Mouse (Mus musculus) ES-Bruce4 (cell line): ENCODE data around the gene Spsb4. TPM values are rescaled to one million over a fixed set of nuclear protein-coding genes. Genes with fewer than 3 reads are reported as not detected.

ENCODE experiments used
- H3K27ac ChIP-seq: 2 replicates; pipeline ENCODE4 v1.5.1; 2012; ENCODE audit warnings: low read length, inconsistent platforms; ENCODE audit not compliant: insufficient read depth
- H3K27me3 ChIP-seq: 2 replicates; pipeline ENCODE4 v1.6.1; 2012; ENCODE audit warnings: mild to moderate bottlenecking, low read length, inconsistent platforms; ENCODE audit not compliant: control insufficient read depth, poor library complexity, insufficient read depth, severe bottlenecking
- H3K36me3 ChIP-seq: 2 replicates; pipeline ENCODE4 v1.6.1; 2012; ENCODE audit warnings: inconsistent platforms, mild to moderate bottlenecking, low read length, moderate library complexity; ENCODE audit not compliant: control insufficient read depth, poor library complexity, insufficient read depth, severe bottlenecking
- H3K4me1 ChIP-seq: one replicate; pipeline ENCODE4 v1.8.1; 2011; ENCODE audit warnings: low read length; ENCODE audit not compliant: control insufficient read depth, insufficient read depth
- H3K4me3 ChIP-seq: 2 replicates; pipeline ENCODE4 v1.5.1; 2011; ENCODE audit warnings: low read depth, mild to moderate bottlenecking, low read length
- H3K9ac ChIP-seq: 2 replicates; pipeline ENCODE4 v1.6.1; 2012; ENCODE audit warnings: low read depth, mild to moderate bottlenecking, inconsistent platforms; ENCODE audit not compliant: poor library complexity, severe bottlenecking
- H3K9me3 ChIP-seq: replicated peaks from 2 replicates; pipeline ENCODE4 v1.6.1; 2012; ENCODE audit warnings: mild to moderate bottlenecking, low read length, inconsistent platforms; ENCODE audit not compliant: control insufficient read depth, poor library complexity, insufficient read depth, severe bottlenecking
- CTCF ChIP-seq: IDR thresholded peaks from one replicate; pipeline ENCODE4 v1.8.1; 2011; ENCODE audit warnings: low read depth, low read length
- EP300 ChIP-seq: IDR thresholded peaks from 2 replicates; pipeline ENCODE4 v1.6.1; 2011; ENCODE audit warnings: low read depth, low read length; ENCODE audit not compliant: insufficient read depth
- POLR2A ChIP-seq: IDR thresholded peaks from one replicate; pipeline ENCODE4 v1.8.1; 2011; ENCODE audit warnings: low read length; ENCODE audit not compliant: insufficient read depth
- polyA plus RNA-seq: library from polyadenylated mRNA; stranded (reverse); fragments of >200 nt; gene quantifications from 2 replicates; pipeline ENCODE4 v1.2.4, GENCODE M21; 2011; ENCODE audit warnings: low read depth; ENCODE audit not compliant: missing spikeins, insufficient read depth, insufficient read length

Gene Spsb4
- polyA plus RNA-seq, 1 experiment: 1.9 TPM

DNA sequence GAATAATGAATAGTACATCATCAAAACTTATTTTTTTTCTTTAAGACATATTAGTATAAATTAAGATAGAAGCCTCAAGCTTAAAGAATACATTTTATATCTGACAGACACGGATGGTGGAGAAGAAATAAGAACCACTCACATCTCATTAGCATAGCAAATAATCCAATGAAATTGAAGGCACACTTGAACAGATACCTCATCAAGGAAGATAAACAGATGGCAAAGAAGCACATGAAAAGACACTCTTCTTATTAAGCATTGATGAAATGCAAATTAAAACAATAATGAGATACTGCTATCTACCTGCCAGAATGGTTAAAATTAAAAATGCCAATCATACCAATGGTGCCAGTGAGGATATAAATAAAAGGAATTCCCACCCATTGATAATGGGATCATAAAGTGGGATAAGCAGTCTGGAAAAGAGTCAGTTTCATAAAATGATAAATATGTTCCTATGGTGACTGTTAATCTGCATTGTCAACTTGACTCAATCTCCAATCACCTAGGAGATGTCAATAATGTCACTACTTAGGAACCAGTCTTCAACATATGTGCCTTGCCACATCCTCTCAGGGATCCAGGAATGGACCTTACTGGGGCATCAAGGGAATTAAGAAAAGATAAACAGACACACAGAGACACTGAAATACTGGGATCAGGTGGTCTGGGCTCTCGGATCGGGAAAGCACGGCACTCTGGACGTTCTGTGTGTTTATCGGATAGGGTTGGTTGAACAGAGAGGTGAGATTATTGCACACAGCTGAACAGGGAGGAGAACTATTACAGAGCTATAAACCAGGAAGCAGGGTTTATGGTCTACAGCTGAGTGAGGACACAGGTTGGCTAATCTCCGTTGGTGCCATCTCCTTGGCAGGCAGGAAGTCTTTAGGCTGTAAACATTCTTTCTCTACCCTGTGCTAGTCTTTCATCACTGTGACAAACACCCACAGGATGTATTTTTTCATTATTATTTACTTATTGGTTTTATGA, 114.0 kb downstream of the Spsb4 start:
- TF ChIP-seq POLR2A (no peak), CTCF (no peak), EP300 (no peak)
- H3K27me3 ChIP-seq: no peaks in the 10 kb centered on the region
- H3K9me3 ChIP-seq: no peaks in the 10 kb centered on the region
- H3K36me3 ChIP-seq: no peaks in the 10 kb centered on the region
- no peak overlapping the region for H3K27ac ChIP-seq
- no peaks in the 10 kb centered on the region for H3K4me1 ChIP-seq
- no peak overlapping the region for H3K4me3 ChIP-seq
- H3K9ac ChIP-seq: no peak overlapping the region

DNA sequence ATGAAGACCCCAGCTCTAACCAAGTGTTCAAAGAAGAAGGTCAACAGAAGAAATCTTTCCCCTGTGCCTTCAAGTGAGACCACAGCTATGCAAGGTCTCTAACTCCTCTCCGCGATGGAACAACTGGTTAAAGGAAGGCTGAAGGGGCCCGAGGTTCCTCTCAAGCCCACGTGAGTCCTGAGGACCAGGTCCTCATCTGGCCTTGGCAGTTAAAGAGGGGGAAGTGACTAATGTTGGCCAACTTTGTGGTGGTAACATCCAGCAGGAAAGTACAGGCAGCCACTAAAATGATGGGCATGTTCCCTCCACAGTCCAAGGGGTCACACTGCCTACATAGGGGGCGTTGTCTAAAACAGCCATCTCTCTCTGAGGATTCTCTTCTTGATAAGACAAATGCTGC, 118.9 kb downstream of the Spsb4 start:
- H3K4me1 ChIP-seq: no peaks in the 10 kb centered on the region

DNA sequence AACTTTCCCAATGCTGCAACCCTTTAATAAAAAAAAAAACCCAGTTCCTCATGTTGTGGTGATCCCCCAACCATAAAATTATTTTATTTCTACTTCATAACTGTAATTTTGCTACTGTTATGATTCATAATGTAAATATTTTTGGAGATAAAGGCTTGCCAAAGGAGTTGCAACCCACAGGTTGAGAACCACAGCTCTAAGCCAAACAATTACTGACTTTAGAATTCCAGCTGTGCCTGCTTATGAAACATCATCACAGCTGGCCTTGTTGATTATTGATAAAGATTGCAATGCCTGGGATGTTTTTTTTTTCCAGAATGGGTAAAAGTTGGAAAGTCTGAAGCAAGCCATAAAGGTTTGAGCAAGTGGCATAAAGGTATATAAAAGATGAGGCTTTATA, 119.6 kb downstream of the Spsb4 start:
- Histone ChIP-seq H3K27ac (no peak overlapping the region), H3K9ac (no peak overlapping the region), H3K4me3 (no peak overlapping the region), H3K36me3 (no peaks in the 10 kb centered on the region), H3K9me3 (no peaks in the 10 kb centered on the region), H3K4me1 (no peaks in the 10 kb centered on the region), H3K27me3 (no peaks in the 10 kb centered on the region)
- TF ChIP-seq CTCF (no peak), POLR2A (no peak)

More for the DNA sequence above, 118.9 kb downstream of the Spsb4 start:
- H3K4me3 ChIP-seq: no peak overlapping the region
- H3K9me3 ChIP-seq: no peaks in the 10 kb centered on the region
- H3K9ac ChIP-seq: no peak overlapping the region
- H3K36me3 ChIP-seq: no peaks in the 10 kb centered on the region
- H3K27ac ChIP-seq: no peak overlapping the region
- TF ChIP-seq EP300 (no peak), CTCF (no peak), POLR2A (no peak)
- no peaks in the 10 kb centered on the region for H3K27me3 ChIP-seq

DNA sequence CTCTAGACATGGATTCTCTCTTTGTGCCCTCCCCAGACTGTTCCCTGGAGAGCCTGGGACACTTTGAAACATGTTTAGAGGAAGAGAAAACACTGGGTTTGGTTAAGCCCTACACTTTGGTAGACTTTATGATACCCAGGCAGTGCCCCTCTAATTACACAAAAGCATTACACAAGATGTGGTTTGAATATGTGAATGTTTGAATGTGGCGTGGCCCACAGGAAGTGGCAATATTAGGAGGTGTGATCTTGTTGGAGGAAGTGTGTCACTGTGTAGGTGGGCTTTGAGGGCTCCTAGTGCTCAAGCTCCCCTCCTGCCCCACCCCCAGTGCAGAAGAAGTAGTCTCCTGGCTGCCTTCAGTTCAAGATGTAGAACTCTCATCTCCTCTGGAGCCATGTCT, 122.0 kb downstream of the Spsb4 start:
- Histone ChIP-seq H3K4me3 (no peak overlapping the region), H3K9me3 (no peaks in the 10 kb centered on the region), H3K27ac (no peak overlapping the region), H3K27me3 (no peaks in the 10 kb centered on the region), H3K4me1 (no peaks in the 10 kb centered on the region), H3K9ac (no peak overlapping the region), H3K36me3 (no peaks in the 10 kb centered on the region)
- TF ChIP-seq CTCF: no peak
- no peak for TF ChIP-seq EP300
- no peak for TF ChIP-seq POLR2A

DNA sequence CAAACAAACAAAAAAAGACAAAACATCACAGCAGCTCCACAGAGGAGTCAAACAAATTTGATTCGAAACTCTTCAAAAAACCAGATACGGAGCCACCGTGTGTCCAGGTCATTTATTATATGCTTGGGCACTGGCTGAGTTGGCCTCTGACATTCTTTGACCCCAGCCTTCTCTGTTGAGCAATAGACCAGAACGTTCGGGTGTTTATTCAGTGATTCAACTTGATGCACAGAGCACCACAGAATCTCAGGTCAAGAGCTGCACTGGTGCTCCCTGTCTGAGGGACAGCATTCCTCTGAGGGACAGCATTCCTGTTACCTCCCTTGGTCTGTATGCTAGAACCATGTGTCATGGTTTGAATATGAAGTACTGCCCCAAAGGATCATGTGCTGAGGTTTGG, 125.1 kb downstream of the Spsb4 start:
- no peak overlapping the region for H3K27ac ChIP-seq
- no peak for TF ChIP-seq CTCF
- no peak for TF ChIP-seq POLR2A
- TF ChIP-seq EP300: no peak
- no peaks in the 10 kb centered on the region for H3K36me3 ChIP-seq

More for the DNA sequence above, 125.1 kb downstream of the Spsb4 start:
- Histone ChIP-seq H3K9me3 (no peaks in the 10 kb centered on the region), H3K9ac (no peak overlapping the region), H3K4me3 (no peak overlapping the region), H3K27me3 (0 out of 2 replicates have a peak, but pooled peaks cover 2% of the 10 kb centered on the region), H3K4me1 (no peaks in the 10 kb centered on the region)

Other genes with a start within 250 kb of the Spsb4 start
- gene Pxylp1, start 126.2 kb downstream of the Spsb4 start, polyA plus RNA-seq: 7.1 and 7.2 TPM in 2 replicates
- gene Slc25a36, start 92.3 kb upstream of the Spsb4 start, polyA plus RNA-seq: 401 and 402 TPM in 2 replicates